Mouse (Mus musculus) midbrain, embryonic 14.5 days (tissue): Measurements from ENCODE around the gene Otop1. TPM values are rescaled to one million over a fixed set of nuclear protein-coding genes. Genes with fewer than 3 reads are reported as not detected.

ENCODE experiments used
- ATAC-seq: fragments of 200-750 bp; cut with Nextera tagmentation; 2 replicates; pipeline ENCODE4 v1.8.0; 2017; ENCODE audit warnings: moderate number of reproducible peaks, moderate library complexity; ENCODE audit not compliant: low FRiP score, low TSS enrichment
- DNase-seq: peaks from one replicate; pipeline ENCODE4 v3.0.0-alpha.2; 2015
- H3K27ac ChIP-seq: fragments of 300-500 bp; sonication (generic); replicated peaks from 2 replicates; pipeline ENCODE4 v1.5.1; 2014; ENCODE audit warnings: mild to moderate bottlenecking, low read depth, low read length, moderate library complexity
- H3K27me3 ChIP-seq: fragments of 300-500 bp; sonication (generic); 2 replicates; pipeline ENCODE4 v1.6.1; 2014; ENCODE audit warnings: low read length, control low read depth, mixed read lengths; ENCODE audit not compliant: control insufficient read depth, insufficient read depth
- H3K36me3 ChIP-seq: fragments of 300-500 bp; sonication (generic); 2 replicates; pipeline ENCODE4 v1.6.1; 2014; ENCODE audit warnings: low read length, control low read depth; ENCODE audit not compliant: control insufficient read depth, insufficient read depth
- H3K4me1 ChIP-seq: fragments of 300-500 bp; sonication (generic); 2 replicates; pipeline ENCODE4 v1.6.1; 2014; ENCODE audit warnings: mild to moderate bottlenecking, antibody characterized with exemption, low read length, control low read depth; ENCODE audit not compliant: control insufficient read depth, insufficient read depth
- H3K4me2 ChIP-seq: fragments of 300-500 bp; sonication (generic); 2 replicates; pipeline ENCODE4 v1.6.1; 2014; ENCODE audit warnings: mild to moderate bottlenecking, low read length, moderate library complexity
- H3K4me3 ChIP-seq: fragments of 300-500 bp; sonication (generic); replicated peaks from 2 replicates; pipeline ENCODE4 v1.5.1; 2014; ENCODE audit warnings: low read depth, low read length
- H3K9ac ChIP-seq: fragments of 300-500 bp; sonication (generic); replicated peaks from 2 replicates; pipeline ENCODE4 v1.6.1; 2014; ENCODE audit warnings: mild to moderate bottlenecking, low read length, moderate library complexity
- H3K9me3 ChIP-seq: fragments of 300-500 bp; sonication (generic); 2 replicates; pipeline ENCODE4 v1.6.1; 2016; ENCODE audit warnings: low read length, control low read depth, mixed read lengths; ENCODE audit not compliant: control insufficient read depth
- WGBS: fragments of 180-500 bp; shearing (Covaris S2); extraction: QIAGEN DNeasy Blood & Tissue Kit; methylation state at CpG from one replicate; pipeline ENCODE4 v1.1.7; 2014; 5-methylcytosine and 5-hydroxymethylcytosine counted together
- polyA plus RNA-seq: library from polyadenylated mRNA; unstranded; fragments of >200 nt; fragmentation: Nextera tagmentation; extraction: Ambion mirVana; gene quantifications from 2 replicates; pipeline ENCODE4 v1.2.1, GENCODE M21; 2014

Gene Otop1
- polyA plus RNA-seq = not detected in 2 replicates

DNA sequence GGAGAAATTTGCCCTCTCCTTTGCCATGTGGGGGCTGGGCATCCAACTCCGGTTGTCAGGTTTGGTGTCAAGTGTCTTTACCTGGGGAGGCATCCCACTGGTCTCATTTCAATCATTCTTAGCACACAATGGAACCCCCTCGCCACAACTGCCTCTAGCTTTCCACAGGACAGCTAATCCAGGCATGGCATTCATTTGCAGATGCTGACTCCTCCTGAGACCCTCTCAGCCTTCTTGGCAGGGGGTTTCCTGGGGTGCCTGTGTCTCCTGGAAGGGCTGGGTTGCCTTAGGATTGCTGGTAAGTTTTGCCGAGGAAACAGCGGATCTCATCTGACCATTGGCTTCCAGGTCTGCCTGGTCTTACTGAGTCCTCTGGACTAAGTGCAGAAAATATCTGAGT lies at the start of gene Otop1:
Gene Otop1 (plus strand): TSS at position 202 of the 400 bp plus-strand sequence.
- Histone ChIP-seq H3K36me3 (peaks cover 5% of the 10 kb centered on the region), H3K4me1 (peaks cover 9% of the 10 kb centered on the region), H3K9ac (0 out of 2 replicates have a peak within 1 kb of the TSS, but pooled peaks have one; percentile 7), H3K9me3 (no peaks in the 10 kb centered on the region), H3K27ac (no peak within 1 kb of the TSS), H3K27me3 (peaks cover 54% of the 10 kb centered on the region), H3K4me3 (0 out of 2 replicates have a peak within 1 kb of the TSS, but pooled peaks have one; percentile 34), H3K4me2 (peak within 1 kb of the TSS; percentile 59)
- ATAC-seq (no peak), DNase-seq (no peak)
- 2% methylated on average over 4 of the region's 4 CpGs for WGBS

- H3K36me3 ChIP-seq = peaks cover 40% of the 10 kb centered on the region
- H3K4me1 ChIP-seq = no peaks in the 10 kb centered on the region
- H3K9me3 ChIP-seq = no peaks in the 10 kb centered on the region
- DNase-seq (peak; percentile 60), ATAC-seq (no peak)
- H3K4me3 ChIP-seq = no peak overlapping the region
- no peak overlapping the region for H3K27ac ChIP-seq
- no peak overlapping the region for H3K4me2 ChIP-seq
- WGBS = 67% methylated on average over 4 of the region's 4 CpGs
- H3K27me3 ChIP-seq = no peaks in the 10 kb centered on the region
- H3K9ac ChIP-seq = no peak overlapping the region
Observed at GRCm38 (mm10) chr5:38235422-38235821, 40.4 kb upstream of the Otop1 start.

GRCm38 (mm10) chr5:38236627-38237026 lies 39.1 kb upstream of the Otop1 start:
- Histone ChIP-seq H3K27ac (no peak overlapping the region), H3K36me3 (peaks cover 30% of the 10 kb centered on the region), H3K4me1 (no peaks in the 10 kb centered on the region), H3K4me2 (no peak overlapping the region), H3K27me3 (no peaks in the 10 kb centered on the region), H3K9ac (no peak overlapping the region), H3K4me3 (no peak overlapping the region), H3K9me3 (no peaks in the 10 kb centered on the region)
- WGBS = 96% methylated on average over 2 of the region's 2 CpGs
- ATAC-seq (no peak), DNase-seq (no peak)

DNA sequence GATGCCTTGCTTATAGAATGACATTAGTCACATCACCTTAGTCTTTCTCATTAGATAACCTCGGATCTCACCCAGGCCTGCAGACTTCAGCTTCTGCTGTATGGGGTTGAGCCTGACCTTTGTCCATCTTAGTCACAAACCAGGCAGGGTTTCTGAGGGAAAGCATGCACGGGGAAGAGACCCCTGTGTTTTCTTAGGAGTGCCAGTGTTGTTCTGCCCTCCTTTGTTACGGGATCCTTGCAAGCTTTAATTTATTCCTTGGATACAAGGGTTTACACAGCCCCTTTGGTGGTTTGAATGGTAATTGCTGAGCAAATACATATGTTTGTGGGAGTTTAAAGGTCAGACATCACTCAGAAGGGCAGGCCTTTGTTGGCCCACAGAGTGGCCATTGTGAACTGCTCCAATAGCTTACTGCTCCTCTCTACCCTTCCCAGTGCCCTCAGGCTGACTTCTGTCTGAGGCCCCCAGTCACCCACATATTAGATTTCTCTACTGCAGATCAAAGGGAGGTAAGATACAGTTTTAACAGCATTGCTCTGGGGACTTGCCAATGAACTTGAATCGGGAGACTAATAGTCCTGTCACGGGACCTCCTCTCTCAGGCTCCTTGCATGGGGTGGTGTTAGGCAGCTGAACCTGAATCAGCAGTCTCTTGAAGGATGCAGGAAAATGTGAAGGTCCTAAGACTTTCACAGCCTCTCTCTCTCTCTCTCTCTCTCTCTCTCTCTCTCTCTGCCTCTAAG lies 34.9 kb upstream of the Otop1 start:
- Histone ChIP-seq H3K4me1 (no peaks in the 10 kb centered on the region), H3K4me3 (no peak overlapping the region), H3K9ac (no peak overlapping the region), H3K4me2 (no peak overlapping the region), H3K27me3 (no peaks in the 10 kb centered on the region), H3K9me3 (no peaks in the 10 kb centered on the region), H3K27ac (no peak overlapping the region), H3K36me3 (no peaks in the 10 kb centered on the region)
- ATAC-seq (no peak), DNase-seq (peak; percentile 6)
- WGBS = 27% methylated on average over 5 of the region's 5 CpGs

DNA sequence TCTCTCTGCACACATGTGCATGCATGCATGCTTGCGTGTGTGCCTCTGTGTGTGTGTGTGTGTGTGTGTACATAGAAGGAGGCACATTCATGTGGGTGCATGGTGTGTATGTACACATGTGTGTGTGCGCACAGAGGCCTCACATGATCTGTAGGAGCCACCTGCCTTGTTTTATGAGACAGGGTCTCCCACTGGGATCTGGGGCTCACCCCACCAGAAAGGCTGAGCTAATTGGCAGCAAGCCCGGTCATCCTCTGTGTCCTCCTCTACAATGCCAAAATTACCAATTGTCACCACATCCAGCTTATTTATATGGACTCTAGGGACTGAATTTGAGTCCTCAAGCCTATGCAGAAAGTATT lies 34.3 kb upstream of the Otop1 start:
- Histone ChIP-seq H3K4me3 (no peak overlapping the region), H3K4me1 (no peaks in the 10 kb centered on the region), H3K9me3 (no peaks in the 10 kb centered on the region), H3K27me3 (no peaks in the 10 kb centered on the region), H3K27ac (no peak overlapping the region), H3K4me2 (no peak overlapping the region), H3K36me3 (no peaks in the 10 kb centered on the region), H3K9ac (no peak overlapping the region)
- 69% methylated on average over 3 of the region's 3 CpGs for WGBS
- ATAC-seq = no peak
- DNase-seq = peak; percentile 32

DNA sequence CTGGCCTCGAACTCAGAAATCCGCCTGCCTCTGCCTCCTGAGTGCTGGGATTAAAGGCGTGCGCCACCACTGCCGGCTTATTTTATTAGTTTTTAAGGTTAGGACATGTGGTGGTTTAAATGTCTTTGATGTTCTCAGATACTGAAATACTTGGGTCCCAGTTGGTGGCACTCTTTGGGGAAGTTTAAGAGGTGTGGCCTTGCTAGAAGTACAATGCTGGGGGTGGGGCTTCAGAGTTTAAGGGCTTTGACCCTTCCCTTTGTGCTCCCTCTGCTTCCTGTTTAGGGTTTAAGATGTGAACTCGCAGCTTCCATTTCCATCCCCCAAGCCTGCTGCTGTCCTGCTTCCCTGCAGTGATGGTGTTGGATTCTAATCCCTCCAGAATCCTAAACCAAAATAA lies 33.8 kb upstream of the Otop1 start:
- Histone ChIP-seq H3K27me3 (no peaks in the 10 kb centered on the region), H3K36me3 (no peaks in the 10 kb centered on the region), H3K4me2 (no peak overlapping the region), H3K4me3 (no peak overlapping the region), H3K9me3 (no peaks in the 10 kb centered on the region), H3K4me1 (no peaks in the 10 kb centered on the region), H3K9ac (no peak overlapping the region), H3K27ac (no peak overlapping the region)
- 86% methylated on average over 6 of the region's 6 CpGs for WGBS
- ATAC-seq (no peak), DNase-seq (no peak)

DNA sequence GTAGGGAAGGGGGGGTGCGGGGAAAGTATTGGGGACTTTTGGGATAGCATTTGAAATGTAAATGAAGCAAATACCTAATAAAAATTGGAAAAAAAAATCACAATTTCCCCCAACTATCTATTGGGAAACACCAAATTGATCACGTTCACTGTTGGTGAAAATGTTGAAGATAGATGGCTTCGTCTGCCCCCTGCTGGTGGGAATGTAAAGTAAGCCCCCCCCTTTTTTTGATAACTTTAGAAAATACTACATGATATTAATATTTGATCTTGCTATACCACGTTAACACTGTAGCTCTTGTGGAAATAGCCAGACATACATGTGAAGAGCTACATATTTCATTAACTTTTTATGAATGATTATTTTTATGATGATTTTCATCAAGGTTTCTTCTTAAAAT lies 20.6 kb upstream of the Otop1 start:
- DNase-seq (peak; percentile 11), ATAC-seq (no peak)
- Histone ChIP-seq H3K9me3 (no peaks in the 10 kb centered on the region), H3K27ac (no peak overlapping the region), H3K27me3 (no peaks in the 10 kb centered on the region), H3K4me1 (no peaks in the 10 kb centered on the region), H3K9ac (no peak overlapping the region), H3K4me2 (no peak overlapping the region), H3K4me3 (no peak overlapping the region), H3K36me3 (no peaks in the 10 kb centered on the region)
- 43% methylated on average over 4 of the region's 4 CpGs for whole genome bisulfite sequencing

DNA sequence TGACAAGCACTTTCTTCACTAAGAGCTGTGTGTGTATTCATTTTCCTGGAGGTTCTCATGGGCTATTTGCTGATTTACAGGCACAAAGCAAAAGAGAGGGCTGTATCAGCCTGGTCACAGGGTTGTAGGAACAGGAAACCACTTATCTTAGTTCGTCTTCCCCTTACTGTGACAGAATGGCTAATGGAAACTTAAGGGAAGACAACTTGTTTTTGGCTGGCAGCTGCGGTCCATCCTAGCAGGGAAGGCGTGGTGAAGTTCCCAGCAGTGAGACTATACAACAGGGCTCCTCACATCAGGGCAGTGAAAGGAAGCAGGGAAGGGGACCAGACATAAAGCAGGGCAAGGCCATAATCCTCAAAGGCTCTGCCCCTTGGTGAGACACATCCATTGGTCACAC lies 20.1 kb upstream of the Otop1 start:
- ATAC-seq = no peak
- Histone ChIP-seq H3K4me3 (no peak overlapping the region), H3K9me3 (no peaks in the 10 kb centered on the region), H3K9ac (no peak overlapping the region), H3K4me2 (no peak overlapping the region), H3K27me3 (no peaks in the 10 kb centered on the region), H3K27ac (no peak overlapping the region), H3K4me1 (no peaks in the 10 kb centered on the region), H3K36me3 (no peaks in the 10 kb centered on the region)
- WGBS = 89% methylated on average over 3 of the region's 3 CpGs
- no peak for DNase-seq

- Histone ChIP-seq H3K9me3 (no peaks in the 10 kb centered on the region), H3K4me3 (no peak overlapping the region), H3K4me2 (no peak overlapping the region), H3K27ac (no peak overlapping the region), H3K27me3 (no peaks in the 10 kb centered on the region), H3K4me1 (peaks cover 6% of the 10 kb centered on the region; the same call in 1 of the 2 replicates), H3K9ac (no peak overlapping the region), H3K36me3 (no peaks in the 10 kb centered on the region)
- 88% methylated on average over 1 of the region's 1 CpGs for WGBS
- no peak for ATAC-seq
- no peak for DNase-seq
Observed at GRCm38 (mm10) chr5:38256551-38256950, 19.2 kb upstream of the Otop1 start.
